Mouse (Mus musculus): ENCODE results near the gene Hp1bp3.
A peak's percentile ranks its signal among the peaks of the same experiment; 100 is the strongest.

The Hp1bp3 gene

GRCm38 (mm10) chr4:138216200-138216890, at the start of gene Hp1bp3:
Gene Hp1bp3 (plus strand): TSS chr4:138216296.
- DNase-seq: peak; percentile 90

DNA sequence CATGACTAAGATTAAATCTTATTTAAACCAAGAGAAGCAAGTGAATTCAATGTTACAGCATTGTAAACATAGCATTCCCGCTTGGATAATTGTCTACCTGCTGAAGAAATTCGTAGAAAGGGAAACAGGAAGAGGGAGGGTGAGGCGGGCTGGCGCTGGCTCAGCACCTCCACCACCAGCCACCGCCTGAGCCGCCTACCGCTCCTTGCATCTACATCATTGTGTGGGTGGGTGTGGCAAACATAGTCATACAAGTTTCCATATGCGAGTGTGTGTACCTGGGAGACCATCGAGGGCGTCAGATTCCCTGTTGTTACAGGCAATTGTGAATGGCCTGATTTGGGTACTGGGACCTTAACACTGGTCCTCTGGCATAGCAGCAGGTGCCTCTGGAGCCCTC, 49.6 kb upstream of the Hp1bp3 start:
- DNase-seq: no peak

GRCm38 (mm10) chr4:138168162-138168561, 47.9 kb upstream of the Hp1bp3 start:
- DNase-seq: no peak

GRCm38 (mm10) chr4:138169420-138169819, 46.7 kb upstream of the Hp1bp3 start:
- no peak for DNase-seq

DNA sequence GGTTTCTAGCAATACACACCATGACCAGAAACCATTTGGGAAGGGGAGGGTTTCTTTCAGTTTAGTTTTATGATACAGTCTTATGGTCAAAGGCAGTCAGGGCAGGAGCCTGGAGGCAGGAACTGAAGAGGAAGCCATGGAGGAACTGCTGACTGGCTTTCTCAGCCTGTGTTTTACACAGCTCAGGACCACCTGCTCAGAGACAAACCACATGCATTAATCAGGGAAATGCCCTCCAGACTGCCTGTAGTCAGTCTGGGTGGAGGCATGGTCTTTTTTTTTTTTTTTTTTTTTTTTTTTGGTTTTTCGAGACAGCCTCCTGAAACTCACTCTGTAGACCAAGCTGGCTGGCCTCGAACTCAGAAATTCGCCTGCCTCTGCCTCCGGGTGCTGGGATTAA, 43.4 kb upstream of the Hp1bp3 start:
- DNase-seq: no peak

DNA sequence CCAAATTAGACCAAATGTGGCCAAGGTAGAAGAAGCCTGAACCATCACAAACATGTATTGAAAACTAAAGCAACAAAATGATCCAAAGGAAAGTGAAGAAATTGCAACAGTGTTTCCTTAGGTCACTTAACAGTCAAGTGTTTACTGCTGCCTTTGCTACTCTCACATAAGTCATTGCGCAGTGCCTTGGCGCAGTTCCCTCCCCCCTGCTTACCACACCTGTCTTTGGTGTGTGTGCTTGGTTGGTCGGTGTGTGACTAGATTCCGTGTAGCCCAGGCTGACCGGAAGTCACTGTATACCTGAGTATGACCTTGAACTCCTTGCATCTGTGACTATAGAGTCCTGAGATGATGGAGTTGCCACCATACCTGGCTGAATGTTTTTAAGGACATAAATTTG, 36.7 kb upstream of the Hp1bp3 start:
- no peak for DNase-seq

DNA sequence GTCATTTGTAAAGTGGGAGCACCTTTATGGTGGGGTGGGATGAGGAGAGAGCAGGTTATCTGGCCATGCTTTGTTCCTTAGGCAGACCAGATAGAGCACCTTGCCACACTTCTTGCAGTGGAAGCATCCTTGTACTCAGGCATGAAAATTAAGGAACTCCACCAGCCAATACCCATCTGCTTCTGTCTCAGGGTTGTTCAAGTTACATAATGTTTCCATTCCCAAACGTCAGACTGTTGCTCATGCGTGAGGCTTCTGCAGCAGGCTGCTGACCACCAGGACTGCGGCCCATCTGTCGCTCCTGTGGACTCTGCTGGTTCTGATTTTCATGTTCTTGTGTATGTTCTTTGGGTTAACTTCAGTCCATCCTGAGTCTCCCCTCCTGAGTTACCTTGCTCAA, 35.4 kb upstream of the Hp1bp3 start:
- no peak for DNase-seq

- no peak for DNase-seq
These were observed 32.0 kb upstream of the Hp1bp3 start for GRCm38 (mm10) chr4:138184056-138184455.

DNA sequence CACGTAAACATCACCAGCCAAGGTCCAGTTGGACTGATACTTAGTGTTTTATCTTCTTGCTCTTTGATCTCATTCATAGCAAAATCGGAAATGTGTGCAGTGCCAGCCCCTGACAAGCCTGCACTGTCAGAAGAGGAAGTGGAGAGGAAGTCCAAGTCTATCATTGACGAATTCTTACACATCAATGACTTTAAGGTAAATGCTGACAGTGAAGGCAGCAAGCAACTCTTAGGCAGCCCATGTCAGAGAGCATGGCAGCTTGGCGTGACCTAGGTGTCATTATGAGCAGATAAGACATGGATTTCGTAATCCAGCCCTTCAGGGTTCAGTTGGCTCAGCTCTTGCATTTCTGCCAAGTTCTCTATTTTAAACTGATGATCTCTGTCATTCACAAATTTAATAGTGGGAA, 31.5 kb upstream of the Hp1bp3 start:
- no peak for DNase-seq

GRCm38 (mm10) chr4:138185961-138186360, 30.1 kb upstream of the Hp1bp3 start:
- no peak for DNase-seq

GRCm38 (mm10) chr4:138187995-138188394, 28.1 kb upstream of the Hp1bp3 start:
- no peak for DNase-seq

DNA sequence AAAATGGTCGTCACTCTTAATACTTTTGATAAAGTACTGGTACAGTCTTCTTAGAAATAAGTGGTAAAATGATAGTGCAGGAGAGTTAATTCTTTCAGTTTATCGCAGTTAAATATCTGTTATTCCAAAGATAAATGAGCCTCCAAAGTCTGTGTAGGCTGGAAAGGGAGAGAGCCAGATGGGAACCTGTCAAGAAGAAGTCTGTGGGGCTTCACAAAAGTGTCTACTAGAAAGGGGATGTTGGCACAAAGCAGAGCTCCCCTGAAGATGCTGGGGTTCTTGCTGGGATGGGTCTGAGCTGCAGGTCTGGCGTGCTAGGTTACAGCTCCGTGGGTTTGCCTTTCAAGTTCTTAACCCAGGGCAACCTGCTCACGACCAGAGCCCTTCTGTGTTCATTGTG, 23.5 kb upstream of the Hp1bp3 start:
- DNase-seq: no peak

DNA sequence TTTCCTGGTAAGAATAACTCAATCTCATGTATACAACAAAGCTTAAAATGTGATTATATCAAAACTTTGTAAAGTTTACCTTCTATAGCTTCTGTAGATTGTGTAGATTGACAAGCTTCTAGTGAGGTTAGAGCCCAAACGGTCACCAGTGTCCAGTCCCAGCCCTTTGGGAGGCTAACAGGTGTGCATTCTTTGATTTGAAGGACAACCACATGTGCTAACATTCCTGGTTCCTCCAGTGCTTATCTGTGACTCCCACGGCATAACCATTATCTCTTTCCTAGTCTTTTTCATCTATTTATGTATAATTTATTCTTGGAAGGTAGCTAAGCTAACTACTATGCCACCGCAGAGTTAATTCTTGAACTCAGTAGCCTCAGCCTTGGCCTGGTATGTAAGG, 15.3 kb upstream of the Hp1bp3 start:
- DNase-seq: no peak

DNA sequence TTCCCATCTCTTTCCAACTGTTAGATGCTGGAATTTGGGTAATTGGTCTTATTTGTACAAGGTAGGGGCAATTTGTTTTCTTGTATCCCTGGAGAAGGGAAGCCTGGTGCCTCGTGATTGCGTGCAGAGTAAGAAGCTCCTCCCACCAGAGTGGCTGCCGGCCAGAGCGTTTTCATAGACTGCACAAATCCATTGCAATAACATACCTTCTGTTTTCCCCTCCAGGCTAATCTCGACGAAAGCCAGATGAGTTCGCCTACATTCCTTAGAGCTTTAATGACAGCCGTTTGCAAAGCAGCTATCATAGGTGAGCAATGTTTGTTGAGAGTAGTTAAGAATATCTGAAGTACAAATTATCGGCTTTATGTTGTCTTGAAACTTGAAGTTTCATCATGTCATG, 14.4 kb upstream of the Hp1bp3 start:
- DNase-seq: no peak

DNA sequence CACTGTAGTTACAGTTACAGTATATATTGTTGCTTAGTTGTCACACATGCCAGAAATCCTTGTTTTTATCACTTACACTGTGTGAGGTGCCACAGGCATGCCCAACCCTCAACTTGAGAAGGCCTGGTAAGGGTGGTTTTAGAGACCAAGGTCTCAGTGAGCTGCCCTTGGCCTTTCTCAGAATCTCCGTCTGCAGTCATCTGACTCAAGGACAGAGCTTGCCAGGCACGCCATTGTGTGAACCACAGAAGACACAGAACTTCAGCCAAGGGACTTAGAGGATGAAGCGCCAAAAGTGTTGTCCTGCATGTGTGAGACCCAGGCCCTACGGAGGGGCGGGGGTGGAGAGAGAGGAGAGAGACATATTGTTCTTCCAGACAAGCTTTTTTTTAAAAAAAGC, 6.0 kb upstream of the Hp1bp3 start:
- DNase-seq: no peak

DNA sequence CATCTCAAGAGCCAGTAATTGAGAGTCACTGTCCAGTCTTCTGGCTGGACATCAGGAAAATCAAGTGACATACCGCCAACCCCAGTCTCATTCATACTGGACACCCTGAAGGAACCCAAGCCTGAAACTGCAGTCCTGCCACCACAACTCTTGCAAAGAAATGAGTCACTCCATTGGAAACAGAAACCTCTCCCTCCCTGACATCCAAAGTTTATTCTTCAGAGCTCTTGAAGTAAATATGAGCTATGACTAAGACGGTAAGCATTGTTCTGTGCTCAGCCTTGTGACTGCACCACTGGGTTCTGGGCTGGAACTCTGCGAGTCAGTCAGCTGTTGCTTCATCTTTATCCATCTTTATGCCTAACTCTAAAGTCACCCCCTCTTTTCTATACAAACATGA, 2.2 kb upstream of the Hp1bp3 start:
- DNase-seq: no peak

GRCm38 (mm10) chr4:138215671-138216199, 361 bp upstream of the Hp1bp3 start:
- DNase-seq: no peak

- DNase-seq: peak; percentile 99
These were observed 846 bp downstream of the Hp1bp3 start for GRCm38 (mm10) chr4:138216891-138217392.

DNA sequence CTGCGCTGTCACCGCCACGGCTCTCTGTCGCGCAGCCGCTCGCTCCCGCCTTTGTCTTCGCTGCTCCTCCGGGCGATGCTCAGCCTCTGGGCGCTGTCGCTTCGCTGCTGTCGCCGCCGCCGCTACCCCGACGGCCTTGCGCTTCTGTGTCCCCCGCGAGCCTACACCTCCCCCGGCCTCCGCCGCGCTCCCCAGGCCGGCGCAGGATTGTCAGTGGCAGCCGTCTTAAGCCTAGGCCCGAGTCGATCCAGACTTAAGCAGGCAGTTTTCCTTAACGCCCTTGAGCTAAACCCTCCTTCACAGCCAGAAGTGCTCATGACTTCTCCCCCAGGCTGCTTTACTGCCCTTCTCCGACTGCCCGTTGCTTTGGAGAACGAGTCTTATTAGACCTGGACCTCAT, 1.3 kb downstream of the Hp1bp3 start:
- DNase-seq: no peak

DNA sequence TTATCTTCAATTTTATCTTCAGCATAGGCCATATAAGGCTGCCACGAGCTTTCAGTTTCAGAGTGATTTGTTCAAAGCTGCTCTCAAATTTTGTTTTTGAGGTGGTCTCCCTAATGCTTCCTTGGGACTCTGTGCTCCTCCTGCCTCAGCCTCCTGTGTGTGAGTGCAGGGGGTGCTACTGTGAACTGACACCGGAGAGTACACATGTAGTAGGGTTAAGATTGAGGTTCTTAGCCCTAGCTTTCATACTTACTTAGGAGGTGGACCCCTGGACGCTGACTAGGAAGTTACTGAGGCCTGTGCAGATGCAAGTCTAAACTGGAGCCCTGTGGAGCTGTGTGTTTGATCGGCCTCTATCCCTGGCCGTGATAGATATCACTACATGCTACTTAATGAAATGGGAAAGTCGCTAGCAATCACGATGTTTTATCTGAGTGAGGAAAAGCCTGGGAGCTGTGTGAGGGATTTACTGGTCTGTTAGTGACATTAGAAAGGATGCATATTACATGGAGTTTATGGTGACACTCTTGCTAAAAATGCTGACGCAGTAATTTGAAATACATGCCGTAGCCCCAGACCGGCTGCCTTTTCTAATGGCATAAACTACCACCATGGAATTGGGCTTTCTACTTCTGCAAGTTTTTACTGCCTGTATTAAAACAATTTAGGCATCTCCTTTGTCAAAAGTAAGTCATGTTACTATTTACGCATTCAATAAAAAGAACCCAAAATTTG, 2.0 kb downstream of the Hp1bp3 start:
- DNase-seq: no peak

GRCm38 (mm10) chr4:138219331-138219730, 3.2 kb downstream of the Hp1bp3 start:
- no peak for DNase-seq

GRCm38 (mm10) chr4:138220761-138221160, 4.7 kb downstream of the Hp1bp3 start:
- no peak for DNase-seq

DNA sequence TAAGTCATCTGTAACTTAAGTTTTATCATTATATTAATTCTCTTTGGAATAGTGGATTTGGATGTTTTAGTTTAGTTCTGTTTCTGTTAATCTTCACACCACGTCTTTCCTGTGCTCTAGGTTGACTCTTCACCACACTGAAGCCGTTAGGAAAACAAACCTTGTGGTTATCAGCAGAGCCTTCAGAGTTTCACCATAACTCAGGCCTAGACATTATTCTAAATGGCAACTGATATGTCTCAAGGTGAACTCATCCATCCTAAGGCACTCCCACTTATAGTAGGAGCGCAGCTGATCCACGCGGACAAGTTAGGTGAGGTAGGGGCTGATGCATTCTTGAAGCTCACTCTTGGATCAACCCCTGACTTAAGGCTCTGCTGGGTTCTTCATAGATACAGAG, 5.3 kb downstream of the Hp1bp3 start:
- DNase-seq: no peak

- DNase-seq: no peak
These were observed 6.3 kb downstream of the Hp1bp3 start for GRCm38 (mm10) chr4:138222396-138222795.
